Mouse (Mus musculus): ENCODE results near the gene Ankrd13a.

Ankrd13a gene

DNA sequence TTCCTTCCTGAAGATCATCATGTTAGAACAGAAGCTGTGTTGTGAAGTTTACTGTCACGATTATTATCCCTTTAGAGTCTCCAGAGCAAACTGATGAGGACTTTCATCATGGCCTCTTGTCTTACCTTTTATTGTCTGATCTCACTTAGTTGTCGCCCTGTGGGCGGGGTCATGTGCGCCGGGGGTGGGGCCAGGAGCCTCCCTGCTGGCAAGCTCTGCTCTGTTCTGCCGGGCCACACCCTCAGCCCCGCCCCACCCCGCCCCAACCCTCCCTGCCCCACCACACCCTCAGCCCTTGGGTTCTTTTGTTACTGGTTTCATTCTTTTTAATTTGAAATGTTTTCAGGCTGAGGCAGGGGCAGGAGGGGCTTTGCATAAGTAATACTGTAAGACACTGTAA lies 26.6 kb downstream of the Ankrd13a start:
- peak; percentile 50 for DNase-seq (ENCODE audit: low spot score)

DNA sequence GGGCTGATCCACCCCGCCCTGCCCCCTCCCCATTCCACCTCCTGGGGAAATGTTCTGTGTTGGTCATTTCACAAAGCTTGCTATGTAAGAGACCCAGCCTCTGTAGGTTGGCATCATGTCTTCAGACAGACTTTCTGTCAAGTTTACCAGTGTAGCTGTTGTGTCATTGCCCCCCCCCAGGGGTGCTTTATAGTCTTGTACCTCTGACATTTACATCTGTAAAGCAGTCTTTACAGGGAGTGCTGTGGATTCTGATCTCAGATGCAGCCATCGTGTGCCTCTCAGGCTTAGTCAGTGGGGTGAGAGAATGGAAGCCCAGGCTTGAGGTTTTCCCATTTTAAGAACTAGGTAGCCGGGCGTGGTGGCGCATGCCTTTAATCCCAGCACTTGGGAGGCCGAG lies 27.4 kb downstream of the Ankrd13a start:
- no peak for DNase-seq (ENCODE audit: low spot score)

DNA sequence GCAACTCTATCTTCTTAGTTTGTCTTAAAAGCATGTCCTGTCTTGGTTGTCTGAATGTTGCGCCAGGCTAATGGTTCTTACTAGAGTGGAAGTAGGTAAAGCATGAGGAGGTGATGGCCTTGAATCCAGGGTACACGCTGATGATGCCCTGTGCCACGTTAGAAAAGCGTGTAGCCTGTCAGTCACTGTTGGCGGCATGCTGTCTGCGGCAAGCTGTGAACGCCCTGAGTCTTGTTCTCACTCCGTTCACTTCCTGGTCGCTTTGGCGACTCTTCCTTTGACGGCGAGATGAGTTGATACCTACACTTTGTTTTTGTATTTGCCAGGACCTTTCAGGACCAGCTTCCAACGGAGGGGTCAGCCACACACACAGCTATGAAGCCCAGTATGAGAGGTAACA lies 28.8 kb downstream of the Ankrd13a start:
- no peak for DNase-seq (ENCODE audit: low spot score)

DNA sequence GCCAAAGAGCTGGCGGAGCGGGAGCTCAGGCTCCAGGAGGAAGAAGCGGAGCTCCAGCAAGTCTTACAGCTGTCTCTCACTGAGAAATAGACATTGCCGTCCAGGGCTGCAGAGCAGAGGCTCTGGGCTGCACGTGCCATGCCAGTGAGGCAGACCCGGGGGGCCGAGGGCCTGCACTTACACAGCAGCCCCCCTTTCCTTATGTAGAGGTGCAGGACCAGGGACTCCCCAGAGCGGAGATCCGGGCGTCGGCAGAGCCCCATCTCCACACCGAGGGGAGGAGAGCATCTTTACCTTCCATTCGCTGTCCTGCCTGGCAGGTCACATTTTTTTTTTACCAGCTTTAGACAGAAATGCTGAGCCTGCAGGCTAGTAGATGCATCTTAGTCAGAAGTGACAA lies 29.9 kb downstream of the Ankrd13a start:
- DNase-seq (ENCODE audit: low spot score), result no peak

DNA sequence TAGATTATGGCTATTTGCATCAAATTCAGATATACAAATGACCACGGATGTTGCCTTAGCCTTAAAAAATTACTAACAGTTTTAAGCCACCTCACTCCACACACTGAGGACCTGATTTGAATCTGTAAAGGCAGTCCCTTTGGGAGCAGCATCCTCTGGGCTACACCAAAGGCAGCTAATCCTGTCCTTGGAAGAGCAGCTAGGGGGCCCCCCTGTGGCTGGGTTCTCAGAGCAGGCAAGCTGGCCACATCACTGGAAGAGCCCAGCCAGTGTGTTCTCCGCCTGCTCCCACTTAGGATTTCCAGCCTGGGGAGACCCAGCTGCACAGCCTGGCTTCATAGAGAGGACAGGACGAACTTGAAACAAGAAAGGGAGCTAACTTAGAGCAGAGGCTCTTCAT lies 30.5 kb downstream of the Ankrd13a start:
- DNase-seq (ENCODE audit: low spot score), result no peak

DNA sequence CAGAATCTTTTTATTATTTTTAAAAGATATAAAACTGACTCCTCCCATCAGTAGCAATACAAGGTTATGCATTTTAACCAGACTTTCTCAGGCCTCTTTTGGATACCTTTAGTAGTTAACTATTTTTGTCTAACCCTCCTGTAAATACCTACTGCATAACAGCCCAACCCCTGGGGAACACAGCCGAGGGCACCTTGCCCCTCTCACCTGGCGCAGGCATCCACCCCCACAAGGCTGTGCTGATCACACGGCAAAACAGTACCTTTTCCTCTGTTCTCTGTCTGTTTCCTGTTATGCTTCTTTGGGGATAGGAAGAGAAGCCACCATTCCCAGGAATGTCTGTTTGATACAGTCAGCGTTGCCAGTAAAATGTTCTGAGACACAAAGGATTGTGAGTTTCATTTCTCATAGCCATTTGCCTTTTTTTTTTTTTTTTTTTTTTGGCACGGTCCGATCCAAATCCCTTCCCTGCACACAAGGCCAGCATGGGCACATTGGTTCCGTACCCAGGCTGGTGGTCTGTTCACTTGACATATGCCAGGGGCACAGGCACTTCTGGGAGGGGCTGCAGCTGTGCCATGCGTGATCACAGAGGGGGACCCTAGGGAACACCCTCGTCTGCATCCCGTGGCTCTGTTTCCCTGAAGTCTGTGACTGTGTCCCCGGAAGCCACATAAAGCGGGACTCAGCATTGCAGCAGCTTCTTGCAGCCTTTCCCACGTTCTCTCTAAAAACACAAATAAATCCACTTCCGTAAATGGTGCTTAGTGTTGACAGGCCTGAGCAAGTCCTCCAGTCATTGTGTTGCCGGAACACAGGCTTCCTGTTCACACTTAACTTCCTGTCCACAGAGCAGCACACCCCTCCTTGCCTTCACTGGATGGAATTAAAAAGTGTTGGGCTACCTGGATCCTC lies 31.2 kb downstream of the Ankrd13a start:
- DNase-seq (ENCODE audit: low spot score), result no peak

DNA sequence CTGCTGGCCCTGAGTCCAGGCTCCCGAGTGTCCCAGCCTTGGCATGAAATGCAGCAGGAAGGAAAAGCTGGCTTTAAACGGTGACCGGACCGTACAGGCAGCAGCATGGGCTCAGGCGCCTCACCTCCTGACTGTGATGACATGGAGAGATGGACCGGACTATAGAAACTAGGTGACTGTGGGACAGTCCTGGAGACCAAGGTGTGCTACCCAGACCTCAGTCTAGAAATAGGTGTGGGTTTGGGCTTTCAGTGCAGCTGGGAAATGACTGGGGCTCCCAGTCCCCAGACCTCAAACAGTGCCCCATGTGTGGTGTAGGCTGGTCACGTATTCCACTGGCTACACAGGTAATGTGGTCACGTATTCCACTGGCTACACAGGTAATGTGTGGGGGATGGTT lies 32.2 kb downstream of the Ankrd13a start:
- DNase-seq (ENCODE audit: low spot score), result no peak

DNA sequence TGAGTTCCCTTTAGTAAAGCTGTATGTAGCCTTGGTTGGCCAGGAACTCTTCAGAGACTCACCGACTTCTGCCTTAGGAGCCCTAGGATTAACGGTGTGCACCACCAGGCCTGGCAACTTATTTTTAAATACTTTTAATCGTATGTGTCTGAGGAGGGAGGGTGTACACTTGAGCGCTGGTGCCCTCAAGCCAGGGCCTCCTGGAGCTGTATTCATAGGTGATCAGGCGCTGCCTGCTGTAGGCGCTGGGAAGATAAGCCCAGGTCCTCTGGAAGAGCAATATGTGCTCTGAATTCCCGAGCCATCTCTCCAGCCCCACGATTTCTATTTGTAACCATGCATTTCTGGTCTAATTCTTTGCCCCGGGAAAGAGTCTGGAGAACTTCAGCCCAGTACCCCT lies 32.6 kb downstream of the Ankrd13a start:
- DNase-seq (ENCODE audit: low spot score), result no peak

DNA sequence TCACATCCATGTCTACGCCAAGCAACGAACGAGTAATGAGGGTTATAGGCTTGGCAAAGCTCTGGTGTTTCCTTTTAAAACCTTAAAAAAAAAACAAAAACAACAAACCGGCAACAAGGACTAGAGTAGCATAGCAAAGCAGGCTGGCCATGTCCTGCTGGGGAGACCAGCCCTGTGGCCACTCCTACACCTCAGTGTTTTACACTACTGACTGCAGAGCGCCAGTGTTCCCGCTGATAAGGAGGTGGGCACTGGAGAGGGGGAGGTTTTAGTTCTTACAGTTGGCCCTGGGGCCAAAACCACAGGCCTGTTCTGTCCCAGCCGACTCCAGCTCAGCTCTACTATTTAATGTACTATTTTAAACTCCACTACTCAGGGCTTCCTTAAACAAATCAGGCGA lies 33.0 kb downstream of the Ankrd13a start:
- DNase-seq (ENCODE audit: low spot score), result no peak

DNA sequence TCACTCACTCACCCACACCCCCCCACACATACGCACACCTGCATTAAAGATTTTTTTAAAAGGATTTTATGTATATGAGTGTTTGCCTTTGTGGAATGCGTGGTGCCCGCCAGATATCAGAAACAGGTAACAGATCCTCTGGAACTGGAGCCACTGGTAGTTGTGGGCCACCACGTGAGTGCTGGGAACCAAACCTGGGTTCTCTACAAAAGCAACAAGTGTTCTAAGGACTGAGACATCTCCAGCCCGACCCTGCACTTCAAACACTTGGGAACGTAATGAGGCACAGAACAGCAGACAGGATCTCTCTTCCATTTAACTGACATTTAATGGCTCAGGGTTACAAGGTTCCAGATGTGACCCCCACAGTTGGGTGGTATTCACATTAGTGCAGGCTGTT lies 33.4 kb downstream of the Ankrd13a start:
- DNase-seq (ENCODE audit: low spot score), result no peak

DNA sequence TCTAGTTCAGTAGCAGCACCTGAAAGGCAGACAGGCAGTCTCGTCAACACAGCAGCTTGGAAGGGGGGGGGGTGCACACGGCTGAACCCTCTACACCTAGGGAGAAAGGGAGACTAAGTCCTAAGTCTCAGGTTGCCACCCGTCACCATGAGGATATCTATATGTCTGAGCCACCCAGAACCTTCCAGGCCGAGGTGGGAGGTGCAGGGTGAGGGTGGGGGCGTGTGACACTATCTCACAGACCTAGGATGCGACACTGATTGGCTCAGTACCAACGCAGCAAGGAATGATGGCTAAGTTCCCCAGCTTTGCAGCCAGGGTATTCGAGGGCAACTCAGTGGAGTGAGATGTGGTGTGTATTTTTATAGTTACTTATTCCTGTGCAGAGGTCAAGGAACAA lies 33.9 kb downstream of the Ankrd13a start:
- no peak for DNase-seq (ENCODE audit: low spot score)

DNA sequence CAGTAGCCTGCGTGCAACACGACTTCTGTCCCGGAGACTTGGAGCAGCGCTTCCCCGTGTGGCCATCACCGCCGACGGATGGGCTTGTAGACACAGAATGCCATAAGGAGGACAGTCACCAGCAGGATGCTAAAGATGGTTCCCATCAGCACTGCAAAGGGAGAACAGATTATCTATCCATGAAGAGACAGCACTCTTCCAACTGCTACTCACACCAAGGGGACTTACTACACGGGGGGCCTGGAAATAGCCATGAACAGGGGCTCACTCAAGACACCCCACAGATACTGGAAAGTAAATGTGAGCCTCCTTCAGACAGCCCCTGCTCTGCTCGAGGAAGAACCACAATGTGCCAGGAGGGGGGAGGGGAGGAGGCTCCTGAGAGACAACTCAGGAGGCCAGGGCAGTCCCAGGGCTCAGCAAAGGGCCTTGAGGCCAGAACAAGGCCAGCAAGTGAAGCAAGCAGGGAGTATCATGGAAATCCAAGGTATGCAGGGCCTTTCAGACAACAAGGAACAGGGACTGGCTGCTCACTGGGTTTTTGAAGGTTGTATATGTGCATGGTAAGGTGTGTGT lies 34.8 kb downstream of the Ankrd13a start:
- no peak for DNase-seq (ENCODE audit: low spot score)

DNA sequence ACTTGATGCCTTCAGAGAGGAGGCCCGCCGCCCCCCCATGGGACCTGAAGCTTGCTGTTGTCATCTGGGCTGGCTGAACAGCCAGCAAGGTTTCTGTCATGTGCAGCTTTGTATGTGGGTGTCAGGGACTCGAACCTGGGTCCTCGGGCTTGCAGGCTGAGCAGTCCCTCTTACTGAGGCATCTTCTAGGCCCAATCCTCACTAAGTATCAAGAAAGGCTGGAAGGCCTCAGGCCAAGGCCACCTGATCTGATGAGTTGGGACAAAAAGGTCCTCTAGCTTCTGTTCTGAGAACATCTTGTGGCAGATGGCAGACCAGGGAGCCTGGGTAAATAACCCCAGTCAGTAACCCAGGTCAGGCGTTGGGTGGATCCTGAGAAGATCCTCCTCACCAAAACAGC lies 35.3 kb downstream of the Ankrd13a start:
- no peak for DNase-seq (ENCODE audit: low spot score)

DNA sequence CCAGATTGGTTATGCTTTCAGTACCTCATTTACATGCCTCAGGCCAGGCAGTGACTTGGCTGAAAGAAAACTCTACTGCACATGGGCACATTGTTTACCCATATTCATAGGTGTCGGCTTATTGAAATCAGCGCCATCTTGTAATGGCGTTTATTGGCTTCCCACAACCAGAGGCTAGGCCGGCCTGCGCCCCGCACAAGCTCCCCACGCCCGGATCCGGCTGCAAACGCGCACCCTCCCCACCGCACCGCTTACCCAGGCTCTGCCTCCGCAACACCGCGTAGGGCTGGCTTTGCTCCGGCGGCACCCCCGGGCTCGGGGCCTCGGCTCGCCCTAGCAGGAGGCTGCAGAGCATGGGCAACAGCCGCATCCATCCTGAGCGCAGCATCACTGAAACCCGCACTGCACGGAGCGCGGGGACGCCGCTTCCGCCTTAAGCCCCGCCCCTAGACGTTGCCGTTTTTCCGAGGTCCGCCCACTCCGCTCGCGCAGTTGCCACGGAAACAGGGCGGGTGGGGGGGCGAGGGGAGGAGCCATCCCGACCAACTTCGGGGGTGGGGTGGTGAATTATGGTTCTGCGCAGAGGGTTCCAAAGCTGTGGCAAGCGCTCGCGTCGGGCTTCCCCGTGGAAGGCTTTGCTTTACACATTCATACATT lies 39.2 kb downstream of the Ankrd13a start:
- DNase-seq (ENCODE audit: low spot score), result peak; percentile 85

DNA sequence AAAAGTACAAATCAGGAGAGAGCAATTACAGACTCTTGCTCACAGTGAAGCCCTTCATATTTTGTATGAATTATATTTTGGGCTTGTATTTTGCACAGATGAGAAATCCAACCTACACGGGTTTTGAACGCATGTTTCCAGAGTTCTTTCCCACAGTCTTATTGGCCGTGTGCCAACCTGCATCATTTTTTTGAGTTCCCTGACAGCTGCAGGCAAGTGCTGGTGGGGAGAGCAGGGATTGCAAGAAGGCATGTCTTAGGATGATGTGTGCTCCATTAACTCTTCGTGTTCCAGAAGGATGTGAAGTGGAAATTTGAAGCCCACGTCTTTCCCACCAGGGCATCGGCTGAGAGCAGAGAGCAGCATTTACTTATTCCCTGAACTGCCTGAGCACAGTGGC lies 42.1 kb downstream of the Ankrd13a start:
- DNase-seq (ENCODE audit: low spot score), result no peak

DNA sequence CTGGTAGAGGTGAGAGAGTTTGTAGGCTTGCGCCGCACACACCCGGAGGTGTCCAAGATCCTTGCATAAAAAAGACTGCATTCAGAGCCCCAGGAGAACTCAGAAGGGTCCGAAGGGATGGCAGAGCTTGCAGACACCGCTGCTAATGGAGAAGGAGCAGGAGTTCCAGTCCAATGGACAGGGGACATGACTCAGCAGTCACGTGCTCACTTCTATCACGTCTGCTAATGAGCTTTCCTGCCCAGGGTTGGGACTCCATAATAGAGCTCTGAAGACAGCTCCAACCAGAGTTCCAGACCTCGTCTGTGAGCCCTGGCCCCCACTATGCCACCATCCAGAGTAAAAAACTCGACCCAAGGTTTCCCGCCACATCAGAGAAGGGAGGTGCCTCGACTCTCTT lies 43.6 kb downstream of the Ankrd13a start:
- DNase-seq (ENCODE audit: low spot score), result no peak

DNA sequence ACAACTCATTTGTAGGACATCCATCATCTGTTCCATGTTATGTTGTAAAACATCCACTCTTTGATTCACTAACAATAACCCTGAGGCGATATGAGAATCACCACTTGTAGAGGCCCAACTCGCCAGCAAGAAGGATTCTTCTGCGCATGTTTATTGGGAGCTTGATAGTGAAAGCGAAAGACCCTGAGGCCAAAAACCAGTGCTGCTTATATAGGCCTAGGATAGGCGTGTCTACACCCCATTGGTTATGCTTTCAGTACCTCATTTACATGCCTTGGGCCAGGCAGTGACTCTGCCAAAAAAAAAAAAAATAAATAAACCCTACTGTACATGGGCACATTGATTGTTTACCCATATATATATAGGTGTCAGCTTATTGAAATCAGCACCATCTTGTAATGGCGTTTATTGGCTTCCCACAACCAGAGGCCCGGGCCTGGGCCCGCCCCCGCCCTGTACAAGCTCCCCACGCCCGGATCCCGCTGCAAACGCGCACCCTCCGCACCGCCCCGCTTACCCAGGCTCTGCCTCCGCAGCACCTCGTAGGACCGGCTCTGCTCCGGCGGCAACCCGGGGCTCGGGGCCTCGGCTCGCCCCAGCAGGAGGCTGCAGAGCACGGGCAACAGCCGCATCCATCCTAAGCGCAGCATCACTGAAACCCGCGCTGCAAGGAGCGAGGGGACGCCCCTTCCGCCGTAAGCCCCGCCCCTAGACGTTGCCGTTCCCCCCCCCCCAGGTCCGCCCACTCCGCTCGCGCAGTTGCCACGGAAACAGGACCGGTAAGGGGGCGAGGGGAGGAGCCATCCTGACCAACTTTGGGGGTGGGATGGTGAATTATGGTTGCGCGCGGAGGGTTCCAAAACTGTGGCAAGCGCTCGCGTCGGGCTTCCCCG lies 48.6 kb downstream of the Ankrd13a start, which contains the start of gene 1500011B03Rik:
1500011B03Rik (minus strand) TSS at position 673 of the 893 bp plus-strand sequence.
- DNase-seq (ENCODE audit: low spot score), result peak; percentile 84

DNA sequence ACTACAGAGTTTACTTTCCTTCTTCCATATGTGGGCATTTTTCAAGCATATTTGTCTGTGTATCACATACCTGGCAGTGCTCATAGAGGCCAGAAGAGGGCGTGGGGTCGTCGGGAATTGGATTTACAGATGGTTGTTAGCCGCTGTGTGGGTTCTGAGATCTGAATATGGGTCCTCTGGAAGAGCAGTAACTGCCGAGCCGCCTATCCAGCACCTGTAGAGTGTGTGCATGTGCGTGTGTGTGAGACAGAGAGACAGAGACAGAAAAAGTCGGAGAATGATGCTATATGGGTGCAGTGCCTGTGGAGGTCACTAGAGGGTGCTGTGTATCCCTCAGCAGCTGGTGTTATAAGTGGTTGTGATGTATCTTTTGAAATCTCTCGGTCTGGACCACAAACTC lies 49.7 kb downstream of the Ankrd13a start:
- peak; percentile 32 for DNase-seq (ENCODE audit: low spot score)

DNA sequence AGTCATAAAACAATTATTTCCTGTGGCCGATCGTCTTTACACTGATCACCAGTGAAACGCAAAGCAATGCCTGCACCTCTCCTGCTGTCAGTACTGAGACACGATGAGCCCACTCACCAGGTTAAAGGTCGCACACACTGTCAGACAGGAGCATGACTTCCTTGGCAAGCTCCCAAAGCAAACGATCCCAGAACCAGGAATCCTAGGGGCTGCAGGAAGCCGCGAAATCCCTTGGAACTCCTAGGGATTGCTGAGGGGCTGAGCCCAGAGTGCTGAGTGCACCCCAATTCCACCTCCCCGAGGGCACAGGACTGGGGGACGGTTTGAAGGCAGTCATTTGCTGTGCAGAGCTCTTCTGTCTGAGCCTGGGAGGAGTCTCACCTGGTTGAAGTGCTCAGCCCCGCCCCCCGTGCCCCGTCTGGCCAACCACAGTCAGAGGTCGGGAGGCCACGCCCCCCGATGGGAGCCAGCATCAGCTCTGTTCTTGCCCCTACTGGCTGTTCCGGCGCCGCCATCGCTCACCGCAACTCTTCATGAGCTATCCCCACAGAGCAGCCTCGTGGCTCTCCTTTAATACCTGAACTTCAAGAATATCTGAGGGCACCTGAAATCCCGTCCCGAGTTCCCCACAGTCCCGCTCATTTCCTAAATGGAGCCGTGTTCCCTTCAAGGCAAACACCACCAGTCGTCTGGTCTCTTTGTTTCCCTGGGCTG lies 51.7 kb downstream of the Ankrd13a start:
- DNase-seq (ENCODE audit: low spot score), result peak; percentile 95

DNA sequence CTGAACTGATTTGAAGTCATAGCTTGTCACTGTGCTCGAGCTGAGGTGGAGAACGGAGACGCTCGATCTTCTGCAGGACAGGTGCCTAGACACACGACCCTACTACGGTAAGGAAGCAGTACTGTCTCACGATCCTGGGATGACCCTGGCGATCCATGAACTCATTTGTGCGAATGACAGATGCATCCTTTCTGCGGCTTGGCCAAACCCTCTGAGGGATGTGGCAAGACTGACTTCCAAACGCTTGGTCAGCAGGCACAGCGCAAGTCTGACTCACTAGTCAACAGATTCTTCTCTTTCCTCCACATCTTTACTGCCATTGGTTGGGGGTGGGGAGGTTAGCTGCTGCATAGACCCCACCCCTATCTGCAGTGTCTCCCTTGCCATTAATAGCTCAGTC lies 53.0 kb downstream of the Ankrd13a start:
- DNase-seq (ENCODE audit: low spot score), result peak; percentile 29

DNA sequence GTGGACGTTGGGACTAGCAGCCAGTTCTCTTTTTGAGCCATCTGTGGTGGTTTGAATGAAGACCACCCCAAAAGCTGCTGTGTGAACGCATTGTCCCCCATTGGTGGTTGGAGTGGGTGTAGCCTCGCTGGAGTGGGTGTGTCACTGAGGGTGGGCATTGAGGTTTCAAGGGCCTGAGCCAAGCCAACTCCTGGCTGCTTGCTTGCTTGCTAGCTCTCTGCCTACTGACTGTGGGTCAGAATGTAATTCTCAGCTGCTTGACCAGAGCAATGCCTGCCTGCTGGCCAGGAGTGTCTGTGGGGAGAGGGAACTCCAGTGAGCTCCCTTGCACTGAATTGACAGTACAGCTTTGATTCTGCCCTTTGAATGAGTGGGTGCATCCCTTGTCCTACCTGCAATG lies 55.3 kb downstream of the Ankrd13a start:
- DNase-seq (ENCODE audit: low spot score), result no peak

Data from yolk sac, embryonic 10.5 days (tissue).